Mouse (Mus musculus) limb, embryonic 12.5 days (tissue): ENCODE results near the gene Slc35a5. TPM values are rescaled to one million over a fixed set of nuclear protein-coding genes. Genes with fewer than 3 reads are reported as not detected.

Experiments used
- ATAC-seq: fragments of 200-750 bp; cut with Nextera tagmentation; 2 replicates; pipeline ENCODE4 v1.8.0; 2017; ENCODE audit warnings: low read depth, moderate TSS enrichment; ENCODE audit not compliant: insufficient number of reproducible peaks, insufficient read depth, low FRiP score, low TSS enrichment
- H3K27ac ChIP-seq: fragments of 300-500 bp; sonication (generic); 2 replicates; pipeline ENCODE4 v1.5.1; 2016; ENCODE audit warnings: mild to moderate bottlenecking, moderate library complexity
- H3K27me3 ChIP-seq: fragments of 300-500 bp; sonication (generic); 2 replicates; pipeline ENCODE4 v1.6.1; 2016; ENCODE audit warnings: mild to moderate bottlenecking, moderate library complexity
- H3K36me3 ChIP-seq: fragments of 300-500 bp; sonication (generic); 2 replicates; pipeline ENCODE4 v1.6.1; 2016; ENCODE audit warnings: mild to moderate bottlenecking, moderate library complexity
- H3K4me1 ChIP-seq: fragments of 300-500 bp; sonication (generic); replicated peaks from 2 replicates; pipeline ENCODE4 v1.6.1; 2016
- H3K4me2 ChIP-seq: fragments of 300-500 bp; sonication (generic); 2 replicates; pipeline ENCODE4 v1.6.1; 2016; ENCODE audit warnings: mild to moderate bottlenecking, moderate library complexity
- H3K4me3 ChIP-seq: fragments of 300-500 bp; sonication (generic); replicated peaks from 2 replicates; pipeline ENCODE4 v1.5.1; 2016; ENCODE audit warnings: mild to moderate bottlenecking
- H3K9ac ChIP-seq: fragments of 300-500 bp; sonication (generic); replicated peaks from 2 replicates; pipeline ENCODE4 v1.6.1; 2016; ENCODE audit warnings: mild to moderate bottlenecking, moderate library complexity
- H3K9me3 ChIP-seq: fragments of 300-500 bp; sonication (generic); 2 replicates; pipeline ENCODE4 v1.6.1; 2016; ENCODE audit warnings: mild to moderate bottlenecking, moderate library complexity
- WGBS: fragments of 180-500 bp; shearing (Covaris S2); methylation state at CpG from one replicate; pipeline ENCODE4 v1.1.7; 2016; 5-methylcytosine and 5-hydroxymethylcytosine counted together
- polyA plus RNA-seq: library from polyadenylated mRNA; unstranded; fragments of >200 nt; fragmentation: Nextera tagmentation; extraction: Ambion mirVana; gene quantifications from 2 replicates; pipeline ENCODE4 v1.2.1, GENCODE M21; 2016

Slc35a5 gene
- polyA plus RNA-seq, 1 experiment from 2014 or later = 14.5 TPM

DNA sequence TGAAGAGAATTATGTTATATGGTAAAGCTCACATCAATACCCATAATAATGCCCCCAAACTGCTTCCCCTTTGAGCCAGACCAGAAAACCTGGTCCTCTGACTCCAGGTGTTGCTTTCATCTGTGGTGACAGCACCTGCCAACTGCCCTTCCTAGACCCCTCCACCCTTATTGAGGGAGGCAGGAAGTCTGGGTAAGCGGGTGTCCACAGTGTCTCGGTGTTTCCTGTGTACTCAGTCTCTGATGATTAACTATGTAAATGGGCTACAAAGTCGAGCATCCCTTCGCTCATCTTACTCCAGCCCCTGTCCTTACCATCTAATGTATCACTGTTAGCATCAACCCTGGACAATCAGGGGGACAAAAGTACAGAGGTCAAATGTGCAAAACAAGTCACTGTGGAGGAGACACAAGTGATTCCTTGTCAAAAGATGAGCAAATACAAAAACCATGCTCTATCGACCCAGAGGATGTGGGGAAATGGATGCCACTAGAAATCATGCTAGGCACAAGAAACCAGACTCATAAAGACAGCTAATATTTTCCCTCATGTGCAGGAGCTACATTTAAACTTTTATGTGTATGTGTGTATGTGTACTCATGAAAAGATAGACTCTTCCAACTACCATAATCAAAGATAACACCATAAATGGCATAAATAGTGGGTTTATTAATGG lies 50.2 kb downstream of the Slc35a5 start:
- Histone ChIP-seq H3K36me3 (peaks cover 11% of the 10 kb centered on the region; the same call in 1 of the 2 replicates), H3K4me1 (no peaks in the 10 kb centered on the region), H3K9ac (no peak overlapping the region), H3K4me2 (no peak overlapping the region), H3K4me3 (no peak overlapping the region), H3K9me3 (no peaks in the 10 kb centered on the region), H3K27ac (no peak overlapping the region), H3K27me3 (no peaks in the 10 kb centered on the region)
- no peak for ATAC-seq
- WGBS = 80% methylated on average over 5 of the region's 5 CpGs

DNA sequence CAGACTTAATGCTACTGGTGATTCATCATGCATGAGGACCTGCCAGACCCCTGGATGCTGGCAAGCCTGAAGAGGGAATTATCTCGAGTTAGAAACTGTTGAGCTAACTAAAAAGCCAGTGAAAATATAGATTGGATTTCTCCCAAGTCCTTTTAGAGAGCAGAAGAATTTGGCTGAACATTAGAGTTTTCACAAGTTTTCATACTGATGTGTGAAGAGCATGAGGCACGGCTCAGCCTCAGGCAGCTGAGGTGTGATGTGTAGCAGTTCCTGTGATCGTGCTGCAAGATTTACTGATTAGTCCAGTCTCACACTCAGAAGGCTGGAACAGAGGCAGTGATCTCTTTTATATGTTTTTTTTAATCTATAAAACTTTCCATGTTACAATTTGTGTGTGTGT lies 53.5 kb downstream of the Slc35a5 start:
- WGBS = 69% methylated on average over 3 of the region's 3 CpGs
- Histone ChIP-seq H3K27ac (no peak overlapping the region), H3K9me3 (no peaks in the 10 kb centered on the region), H3K36me3 (0 out of 2 replicates have a peak, but pooled peaks cover 4% of the 10 kb centered on the region), H3K9ac (no peak overlapping the region), H3K4me1 (no peaks in the 10 kb centered on the region), H3K4me2 (no peak overlapping the region), H3K27me3 (no peaks in the 10 kb centered on the region), H3K4me3 (no peak overlapping the region)
- ATAC-seq = no peak

DNA sequence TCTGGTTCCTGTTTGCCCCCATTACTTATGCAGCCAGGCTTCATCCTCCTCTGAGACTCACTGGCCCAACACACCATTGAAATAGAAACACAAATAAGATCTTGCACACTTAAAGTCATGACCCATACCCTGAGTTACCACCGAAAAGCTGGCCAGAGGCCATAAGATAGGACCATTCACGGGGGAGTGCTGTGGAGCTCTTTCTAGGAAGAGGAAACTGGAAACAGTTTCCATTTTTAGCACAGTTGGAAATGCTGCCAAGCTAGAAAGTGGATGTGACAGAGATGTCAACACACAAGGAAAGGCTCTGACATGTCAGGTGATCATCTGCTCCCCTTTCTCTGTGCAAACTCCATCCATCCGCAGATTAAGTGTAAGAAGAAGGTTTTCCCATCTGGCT lies 57.6 kb downstream of the Slc35a5 start:
- Histone ChIP-seq H3K4me3 (no peak overlapping the region), H3K4me1 (peaks cover 34% of the 10 kb centered on the region), H3K27me3 (no peaks in the 10 kb centered on the region), H3K4me2 (no peak overlapping the region), H3K27ac (no peak overlapping the region), H3K9me3 (no peaks in the 10 kb centered on the region), H3K9ac (no peak overlapping the region), H3K36me3 (0 out of 2 replicates have a peak, but pooled peaks cover 2% of the 10 kb centered on the region)
- ATAC-seq = no peak
- WGBS = 84% methylated on average over 3 of the region's 3 CpGs

DNA sequence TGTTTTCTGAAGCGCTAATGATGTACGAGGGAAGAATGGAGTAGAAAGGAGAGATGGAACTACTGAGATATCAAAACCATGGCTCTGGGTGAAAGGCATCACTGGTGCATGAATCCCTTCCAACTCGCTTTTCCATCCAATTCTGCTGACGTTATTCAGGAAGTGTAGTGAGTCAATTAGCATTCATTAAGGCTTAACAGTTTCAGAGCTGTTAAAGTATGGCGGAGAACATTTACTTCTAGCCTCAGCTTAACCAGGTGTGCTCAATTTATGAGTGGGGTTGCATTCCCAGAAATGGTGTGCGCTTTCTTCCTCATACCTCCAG lies 59.7 kb downstream of the Slc35a5 start:
- H3K27me3 ChIP-seq = no peaks in the 10 kb centered on the region
- no peaks in the 10 kb centered on the region for H3K9me3 ChIP-seq
- no peaks in the 10 kb centered on the region for H3K36me3 ChIP-seq
- H3K4me1 ChIP-seq = peaks cover 52% of the 10 kb centered on the region
- no peak overlapping the region for H3K4me3 ChIP-seq
- no peak for ATAC-seq
- H3K4me2 ChIP-seq = peak overlapping the region; percentile 42
- no peak overlapping the region for H3K27ac ChIP-seq
- WGBS = 46% methylated on average over 6 of the region's 6 CpGs
- H3K9ac ChIP-seq = no peak overlapping the region

DNA sequence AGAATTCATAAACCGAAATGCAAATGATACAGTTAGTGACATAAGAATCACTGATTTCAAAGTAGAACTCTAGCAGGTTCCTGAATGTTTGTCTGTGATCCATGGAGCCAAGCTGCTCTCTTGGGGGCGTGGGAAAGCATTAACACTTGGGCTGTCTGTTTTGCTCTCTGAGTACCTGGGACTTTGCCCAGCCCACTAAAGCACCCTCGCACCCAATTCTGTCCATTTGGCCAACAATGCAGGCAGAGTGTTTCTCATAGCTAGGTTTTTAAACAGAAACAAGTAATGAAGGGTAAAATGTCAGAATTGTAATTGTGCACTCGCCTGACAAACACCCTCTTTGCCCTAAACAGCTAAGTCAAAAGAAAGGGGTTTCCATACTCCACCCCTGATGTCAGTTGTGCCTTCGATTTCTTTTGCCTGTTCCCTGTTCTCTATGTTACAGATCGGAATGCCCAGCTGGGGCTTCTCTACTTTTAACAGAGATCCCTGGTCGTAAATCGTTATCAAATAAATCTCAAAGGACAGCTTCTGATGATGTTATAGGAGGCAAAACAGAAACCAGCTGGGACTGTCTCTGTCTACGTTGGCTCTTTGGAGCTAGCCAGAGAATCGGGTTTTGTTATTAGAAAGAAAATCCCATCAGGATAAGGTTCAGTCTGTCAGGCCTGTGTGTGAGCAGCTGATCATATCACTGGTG lies 60.2 kb downstream of the Slc35a5 start:
- no peaks in the 10 kb centered on the region for H3K9me3 ChIP-seq
- H3K27ac ChIP-seq = no peak overlapping the region
- peak overlapping the region; percentile 42 for H3K4me2 ChIP-seq
- H3K36me3 ChIP-seq = no peaks in the 10 kb centered on the region
- peaks cover 53% of the 10 kb centered on the region for H3K4me1 ChIP-seq
- H3K27me3 ChIP-seq = no peaks in the 10 kb centered on the region
- 47% methylated on average over 10 of the region's 10 CpGs for WGBS
- H3K4me3 ChIP-seq = no peak overlapping the region
- no peak; the same call in 1 of the 2 replicates for ATAC-seq
- no peak overlapping the region for H3K9ac ChIP-seq

DNA sequence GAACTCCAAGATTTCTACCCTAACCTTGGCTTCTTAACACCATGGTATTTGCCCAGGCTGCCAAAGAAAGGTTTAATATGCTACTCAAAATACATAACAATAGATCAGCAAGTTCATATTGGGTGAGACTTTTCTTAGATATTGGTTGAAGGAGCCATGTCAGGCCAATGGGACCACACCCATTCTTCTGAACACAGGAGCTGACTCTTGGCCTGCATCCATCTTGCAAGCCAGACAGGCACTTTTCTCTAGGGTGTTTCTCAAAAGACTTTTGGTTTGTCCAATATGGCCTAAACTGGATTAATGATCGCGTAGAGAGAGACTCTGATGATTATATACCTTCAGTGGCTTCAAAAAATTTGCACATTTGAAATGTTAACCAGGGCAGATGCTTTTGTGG lies 61.0 kb downstream of the Slc35a5 start:
- H3K9ac ChIP-seq = no peak overlapping the region
- H3K4me2 ChIP-seq = peak overlapping the region; percentile 42
- no peak for ATAC-seq
- no peaks in the 10 kb centered on the region for H3K36me3 ChIP-seq
- peaks cover 61% of the 10 kb centered on the region for H3K4me1 ChIP-seq
- 93% methylated on average over 2 of the region's 2 CpGs for WGBS
- no peak overlapping the region for H3K4me3 ChIP-seq
- H3K27ac ChIP-seq = no peak overlapping the region
- H3K9me3 ChIP-seq = no peaks in the 10 kb centered on the region
- H3K27me3 ChIP-seq = no peaks in the 10 kb centered on the region

DNA sequence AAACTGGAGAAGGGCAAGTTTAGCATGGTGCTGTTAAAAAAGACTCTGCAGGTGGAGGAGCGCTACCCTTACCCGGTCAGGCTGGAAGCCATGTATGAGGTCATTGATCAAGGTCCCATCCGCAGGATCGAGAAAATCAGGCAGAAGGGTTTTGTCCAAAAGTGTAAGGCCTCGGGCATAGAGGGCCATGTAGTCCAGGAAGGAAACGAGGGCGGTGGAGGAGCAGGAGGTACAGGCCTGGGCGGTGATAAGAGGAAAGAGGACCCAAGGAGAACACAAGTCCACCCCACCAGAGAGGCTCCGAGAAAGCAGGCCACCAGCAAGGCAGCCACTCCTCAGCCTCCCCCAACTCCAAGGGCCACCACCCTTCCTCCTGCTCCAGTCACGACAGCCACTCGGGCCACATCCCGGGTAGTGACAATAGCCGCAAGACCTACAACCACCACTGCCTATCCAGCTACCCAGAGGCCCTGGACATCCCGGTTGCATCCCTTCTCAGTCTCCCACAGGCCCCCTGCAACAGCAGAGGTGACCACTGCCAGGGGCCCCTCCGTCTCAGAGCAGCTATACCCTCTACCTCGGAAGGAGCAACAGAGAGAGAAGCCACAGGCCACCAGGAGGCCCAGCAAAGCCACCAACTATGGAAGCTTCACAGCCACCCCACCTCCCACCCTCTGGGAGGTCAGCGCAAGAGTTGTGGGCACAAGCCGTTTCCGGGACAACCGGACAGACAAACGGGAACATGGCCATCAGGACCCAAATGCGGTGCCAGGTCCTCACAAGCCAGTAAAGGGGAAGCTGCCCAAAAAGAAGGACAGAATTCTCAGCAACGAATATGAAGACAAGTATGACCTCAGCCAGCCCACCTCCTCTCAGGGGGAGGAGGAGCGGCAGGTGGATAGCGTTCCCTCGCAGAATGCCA lies 62.7 kb downstream of the Slc35a5 start:
- H3K9ac ChIP-seq = no peak overlapping the region
- ATAC-seq = no peak
- no peaks in the 10 kb centered on the region for H3K36me3 ChIP-seq
- peaks cover 61% of the 10 kb centered on the region for H3K4me1 ChIP-seq
- H3K27me3 ChIP-seq = no peaks in the 10 kb centered on the region
- H3K27ac ChIP-seq = no peak overlapping the region
- WGBS = 89% methylated on average over 26 of the region's 26 CpGs
- no peak overlapping the region for H3K4me3 ChIP-seq
- peak overlapping the region; percentile 77 for H3K4me2 ChIP-seq
- no peaks in the 10 kb centered on the region for H3K9me3 ChIP-seq

DNA sequence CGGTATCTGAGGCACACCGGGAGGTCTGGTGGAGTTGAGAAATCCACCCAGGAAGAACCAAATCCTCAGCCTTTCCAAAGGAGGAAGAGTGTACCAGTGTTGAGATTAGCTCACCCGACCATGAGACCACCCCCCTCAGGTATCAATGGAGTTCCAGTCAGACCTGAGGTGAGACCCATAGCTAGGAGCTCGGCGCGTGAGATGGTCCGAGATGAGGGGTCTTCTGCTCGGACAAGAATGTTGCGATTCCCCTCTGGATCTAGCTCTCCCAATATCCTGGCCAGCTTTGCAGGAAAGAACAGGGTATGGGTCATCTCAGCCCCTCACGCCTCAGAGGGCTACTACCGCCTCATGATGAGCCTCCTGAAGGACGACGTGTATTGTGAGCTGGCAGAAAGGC lies 63.5 kb downstream of the Slc35a5 start:
- H3K9me3 ChIP-seq = no peaks in the 10 kb centered on the region
- no peak for ATAC-seq
- no peak overlapping the region for H3K27ac ChIP-seq
- H3K9ac ChIP-seq = no peak overlapping the region
- H3K27me3 ChIP-seq = no peaks in the 10 kb centered on the region
- H3K4me1 ChIP-seq = peaks cover 61% of the 10 kb centered on the region
- peak overlapping the region; percentile 55 for H3K4me3 ChIP-seq
- WGBS = 87% methylated on average over 13 of the region's 13 CpGs
- H3K36me3 ChIP-seq = no peaks in the 10 kb centered on the region
- H3K4me2 ChIP-seq = peak overlapping the region; percentile 77

DNA sequence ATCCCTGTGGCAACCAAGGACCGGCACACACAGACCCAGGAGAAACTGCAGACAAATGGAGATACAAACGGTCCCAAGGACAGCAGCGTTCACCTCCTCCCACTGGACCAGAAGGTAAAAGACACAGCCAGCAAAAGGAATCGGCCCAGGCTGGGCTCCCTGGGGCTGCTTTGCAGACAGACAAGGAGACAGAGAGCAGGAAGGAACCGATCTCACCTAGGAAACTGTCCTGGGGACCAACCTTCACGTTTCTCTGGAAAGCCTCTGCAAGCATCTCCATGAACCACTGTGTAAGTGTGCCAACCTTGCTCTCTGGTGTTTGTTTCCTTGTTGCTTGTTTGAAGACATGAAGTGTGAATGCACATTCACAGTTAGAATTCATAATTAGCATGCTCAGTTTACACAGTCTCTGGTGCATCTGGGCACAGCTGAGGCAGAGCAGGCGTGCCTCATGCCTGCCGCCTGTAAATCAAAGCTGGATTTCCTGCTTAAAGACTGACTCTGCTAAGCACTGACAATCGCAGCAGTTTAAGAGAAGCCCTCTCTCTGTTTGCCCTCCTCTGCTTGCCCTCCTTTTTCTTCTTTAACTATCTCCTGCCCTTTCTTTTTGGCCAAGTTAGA lies 64.3 kb downstream of the Slc35a5 start:
- peak overlapping the region; percentile 74 for H3K9ac ChIP-seq
- no peaks in the 10 kb centered on the region for H3K27me3 ChIP-seq
- H3K9me3 ChIP-seq = no peaks in the 10 kb centered on the region
- peak overlapping the region; percentile 87 for H3K27ac ChIP-seq
- ATAC-seq = no peak
- peak overlapping the region; percentile 77 for H3K4me2 ChIP-seq
- peak overlapping the region; percentile 55 for H3K4me3 ChIP-seq
- H3K4me1 ChIP-seq = peaks cover 59% of the 10 kb centered on the region
- 2% methylated on average over 9 of the region's 9 CpGs for WGBS
- H3K36me3 ChIP-seq = no peaks in the 10 kb centered on the region

DNA sequence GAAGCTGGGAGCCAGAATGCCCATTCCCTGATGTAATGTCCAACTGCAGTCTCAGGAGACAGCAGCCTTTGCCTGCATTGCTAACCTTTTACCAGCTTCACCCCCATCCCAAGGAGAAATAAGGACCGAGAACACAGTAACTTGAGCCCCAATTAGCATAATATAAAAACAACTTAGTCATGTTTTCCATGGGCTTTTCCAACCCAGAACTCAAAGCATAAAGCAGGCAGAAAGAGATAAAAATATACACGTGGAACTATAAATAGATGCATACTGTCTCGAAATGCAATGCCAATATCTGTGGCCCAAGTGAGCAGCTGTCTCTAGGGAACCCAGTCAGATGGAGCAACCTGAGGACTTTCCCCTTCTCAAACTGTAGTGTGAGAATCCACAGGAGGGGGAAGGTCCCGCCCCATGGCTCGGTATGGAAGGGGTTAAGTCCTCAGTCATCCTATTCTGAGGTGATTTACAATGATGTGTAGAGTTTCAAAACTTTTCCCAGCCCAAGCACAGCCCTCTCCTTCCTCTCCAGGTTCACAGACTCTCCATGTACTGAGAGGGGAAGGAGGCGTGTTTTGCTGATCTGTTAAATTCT lies 65.3 kb downstream of the Slc35a5 start, which contains the start of gene Ccdc80:
TSS of gene Ccdc80 (plus strand) at position 266 of the 595 bp plus-strand sequence.
- H3K4me1 ChIP-seq = peaks cover 49% of the 10 kb centered on the region
- H3K36me3 ChIP-seq = no peaks in the 10 kb centered on the region
- peak within 1 kb of the TSS; percentile 77 for H3K4me2 ChIP-seq
- H3K27me3 ChIP-seq = no peaks in the 10 kb centered on the region
- peak within 1 kb of the TSS; percentile 55 for H3K4me3 ChIP-seq
- peak; percentile 83 for ATAC-seq
- 16% methylated on average over 6 of the region's 6 CpGs for WGBS
- H3K27ac ChIP-seq = peak within 1 kb of the TSS; percentile 87
- no peaks in the 10 kb centered on the region for H3K9me3 ChIP-seq
- peak within 1 kb of the TSS; percentile 74 for H3K9ac ChIP-seq
